8 mouse cellular contexts compared by ENCODE assay signal in genomic region chr12:28750021-28750633, GRCm38 (mm10). TPM values are rescaled to one million over a fixed set of nuclear protein-coding genes. Genes with fewer than 3 reads are reported as not detected.
DNase-seq lines count a peak whose midpoint lies in the region; ATAC-seq lines count a peak whose summit lies in the region.

Trappc12 (minus strand) TSS chr12:28750472.

- WGBS in hindbrain, embryonic 11.5 days, result 2% methylated on average over 41 of the region's 41 CpGs

- no peak within 1 kb of the TSS for H3K27ac ChIP-seq in hindbrain, embryonic 11.5 days (ENCODE audit: low read depth, low read length)

- H3K4me3 ChIP-seq in hindbrain, embryonic 11.5 days (ENCODE audit: low read depth, low read length), result peak within 1 kb of the TSS; percentile 83

- H3K36me3 ChIP-seq in hindbrain, embryonic 11.5 days (ENCODE audit: control insufficient read depth, insufficient read depth, low read length), result no peaks in the 10 kb centered on the region; the same call in 1 of the 2 replicates

- peaks cover 2% of the 10 kb centered on the region; the same call in 1 of the 2 replicates for H3K4me1 ChIP-seq in hindbrain, embryonic 11.5 days (replicated peaks; ENCODE audit: control insufficient read depth, insufficient read depth, low read length)

- H3K9me3 ChIP-seq in hindbrain, embryonic 11.5 days (ENCODE audit: control insufficient read depth, low read length), result no peaks in the 10 kb centered on the region

- H3K9ac ChIP-seq in hindbrain, embryonic 11.5 days (ENCODE audit: low read depth, low read length), result peak within 1 kb of the TSS; percentile 75

- DNase-seq in Muller cell, postnatal 12 days (ENCODE audit: inconsistent ontology term), result peak; percentile 81
- DNase-seq in cerebellum, adult 9-11 months, result peak; percentile 90
- peak; percentile 75 to 87 for DNase-seq in frontal cortex, adult 2 months (ENCODE audit: extremely low spot score in 1 of 2, low spot score in 1 of 2)
- DNase-seq in hindbrain, embryonic 11.5 days (ENCODE audit: low spot score), result peak; percentile 94
- DNase-seq in layer of hippocampus, postnatal 10 days (ENCODE audit: low spot score in 2 of 2), result peak; percentile 79 to 85
- DNase-seq in lung, postnatal 10 days, result peak; percentile 95
- peak; percentile 83 for DNase-seq in ovary, postnatal 36 days (ENCODE audit: low spot score)
- DNase-seq in thymus, postnatal 25 days, result peak; percentile 87

- H3K4me2 ChIP-seq in hindbrain, embryonic 11.5 days (replicated peaks; ENCODE audit: low read depth, low read length), result peak within 1 kb of the TSS; percentile 90

- H3K27me3 ChIP-seq in hindbrain, embryonic 11.5 days (ENCODE audit: control insufficient read depth, insufficient read depth, low read length), result no peaks in the 10 kb centered on the region

- ATAC-seq in hindbrain, embryonic 11.5 days (ENCODE audit: low FRiP score), result peak; percentile 93

RNA-seq across cellular contexts. Expression of gene Trappc12, which starts in this region (rescaled TPM):
- 53.6 and 59.9 TPM in 2 replicates for polyA plus RNA-seq in frontal cortex, adult 2 months (2012; rRNA removed)
- 36.6 and 38.4 TPM in 2 replicates for polyA plus RNA-seq in hindbrain, embryonic 11.5 days (2014; fragmentation: Nextera tagmentation; extraction: Ambion mirVana)
- total RNA-seq in layer of hippocampus, postnatal 10 days (2021), result 10 to 100 TPM; 45.6 to 47.0 TPM
